Mouse (Mus musculus): ENCODE data around the gene Cda.

GRCm38 (mm10) chr4:138351821-138352220, 16.0 kb downstream of the Cda start:
- no peak for TF ChIP-seq CTCF (conservative IDR thresholded peaks at IDR 0.05; ENCODE audit: low read length)
- TF ChIP-seq NANOG (IDR thresholded peaks at IDR 0.05; ENCODE audit: borderline replicate concordance, low read length): peak; percentile 66
